ENCODE assay signal across 9 mouse cellular contexts in genomic region chr10:21883587-21883986, GRCm38 (mm10). TPM values are rescaled to one million over a fixed set of nuclear protein-coding genes. Genes with fewer than 3 reads are reported as not detected.
DNase-seq lines count a peak whose midpoint lies in the region; ATAC-seq and TF ChIP-seq lines count a peak whose summit lies in the region.
"Had no signal": no experiment of that assay in that cellular context is flagged by ENCODE, and none has a peak within 500 bp of the region (broad histone marks: within the 10 kb centered on the region; RNA-seq: fewer than 3 reads in every experiment).

No protein-coding gene starts in this region.

- no peaks in the 10 kb centered on the region for H3K4me1 ChIP-seq in heart, postnatal 0 days (ENCODE audit: control insufficient read depth, insufficient read depth)
- H3K4me1 ChIP-seq in forebrain, embryonic 13.5 days: peaks cover 22% of the 10 kb centered on the region
- peaks cover 5% of the 10 kb centered on the region; the same call in 1 of the 2 replicates for H3K4me1 ChIP-seq in neural tube, embryonic 14.5 days (ENCODE audit: control insufficient read depth, insufficient read depth, low read length)

- H3K9ac ChIP-seq in heart, postnatal 0 days (replicated peaks; ENCODE audit: low read depth, low read length): no peak overlapping the region
- H3K9ac ChIP-seq in forebrain, embryonic 13.5 days: peak overlapping the region; percentile 61
- peak overlapping the region; percentile 76 for H3K9ac ChIP-seq in neural tube, embryonic 14.5 days (replicated peaks; ENCODE audit: low read depth, low read length)

- peaks cover 20% of the 10 kb centered on the region for H3K27me3 ChIP-seq in heart, postnatal 0 days (ENCODE audit: control insufficient read depth, insufficient read depth, low read length)
- no peaks in the 10 kb centered on the region; the same call in 1 of the 2 replicates for H3K27me3 ChIP-seq in forebrain, embryonic 13.5 days
- no peaks in the 10 kb centered on the region for H3K27me3 ChIP-seq in neural tube, embryonic 14.5 days (ENCODE audit: control insufficient read depth, insufficient read depth, low read length)
- H3K27me3 ChIP-seq: CH12.LX had no signal

- WGBS in heart, postnatal 0 days: 17% methylated on average over 12 of the region's 12 CpGs
- WGBS in forebrain, embryonic 13.5 days: 3% methylated on average over 12 of the region's 12 CpGs
- WGBS in neural tube, embryonic 14.5 days: 2% methylated on average over 12 of the region's 12 CpGs

- no peaks in the 10 kb centered on the region for H3K36me3 ChIP-seq in heart, postnatal 0 days (replicated peaks; ENCODE audit: control insufficient read depth, insufficient read depth, low read length)
- no peaks in the 10 kb centered on the region for H3K36me3 ChIP-seq in forebrain, embryonic 13.5 days (ENCODE audit: poor library complexity, severe bottlenecking)
- H3K36me3 ChIP-seq in neural tube, embryonic 14.5 days (ENCODE audit: control insufficient read depth, insufficient read depth, low read length): no peaks in the 10 kb centered on the region

- peak; percentile 53 for ATAC-seq in heart, postnatal 0 days (ENCODE audit: insufficient read depth, low read depth)
- ATAC-seq in forebrain, embryonic 13.5 days: peak; percentile 16; the same call in 1 of the 2 replicates
- peak; percentile 54 for ATAC-seq in neural tube, embryonic 14.5 days (ENCODE audit: low read depth)

- peak; percentile 6 for DNase-seq in heart, postnatal 0 days (ENCODE audit: low spot score)
- no peak for DNase-seq in heart, adult 9 months (ENCODE audit: low spot score in 2 of 2)
- peak; percentile 45 for DNase-seq in cerebellum, adult 11 months
- DNase-seq in layer of hippocampus, postnatal 14 days (ENCODE audit: low spot score in 2 of 2): peak; percentile 34 to 46
- DNase-seq in gastrocnemius, postnatal 36 days: no peak
- DNase-seq in urinary bladder, adult 18-20 months (ENCODE audit: low spot score in 2 of 2): no peak

- no peak for TF ChIP-seq EP300 in heart, postnatal 0 days (IDR thresholded peaks at IDR 0.05; ENCODE audit: low read depth)

- H3K27ac ChIP-seq in heart, postnatal 0 days (ENCODE audit: low read depth): no peak overlapping the region
- H3K27ac ChIP-seq in forebrain, embryonic 13.5 days: no peak overlapping the region; the same call in 1 of the 2 replicates
- H3K27ac ChIP-seq in neural tube, embryonic 14.5 days (ENCODE audit: low read depth, low read length): peak overlapping the region; percentile 88

- H3K4me2 ChIP-seq in heart, postnatal 0 days (ENCODE audit: low read depth, low read length): peak overlapping the region; percentile 17; the same call in 1 of the 2 replicates
- H3K4me2 ChIP-seq in forebrain, embryonic 13.5 days: peak overlapping the region; percentile 70
- peak overlapping the region; percentile 63 for H3K4me2 ChIP-seq in neural tube, embryonic 14.5 days (ENCODE audit: low read depth, low read length)

- intact Hi-C loops in gastrocnemius, postnatal 36 days (cut with DNase I): no loop called here

- no peak for TF ChIP-seq CTCF in heart, postnatal 0 days (IDR thresholded peaks at IDR 0.05; ENCODE audit: low read depth)

- H3K4me3 ChIP-seq in heart, postnatal 0 days (ENCODE audit: low read depth, low read length): no peak overlapping the region
- H3K4me3 ChIP-seq in forebrain, embryonic 13.5 days: peak overlapping the region; percentile 47
- peak overlapping the region; percentile 52 for H3K4me3 ChIP-seq in neural tube, embryonic 14.5 days (ENCODE audit: low read depth, low read length)

- no peaks in the 10 kb centered on the region for H3K9me3 ChIP-seq in heart, postnatal 0 days (replicated peaks; ENCODE audit: control insufficient read depth, low read length)
- H3K9me3 ChIP-seq in forebrain, embryonic 13.5 days (replicated peaks): no peaks in the 10 kb centered on the region
- H3K9me3 ChIP-seq in neural tube, embryonic 14.5 days (ENCODE audit: control insufficient read depth, low read length): no peaks in the 10 kb centered on the region

RNA-seq across cellular contexts. Expression of gene Sgk1, which starts 1.6 kb away (rescaled TPM):
- total RNA-seq in heart, postnatal 0 days (2014; rRNA removed; ENCODE audit: low replicate concordance): 134 and 321 TPM in 2 replicates
- polyA plus RNA-seq in heart, postnatal 0 days (2015; fragmentation: Nextera tagmentation; extraction: Ambion mirVana): 33.2 and 35.8 TPM in 2 replicates
- polyA plus RNA-seq in forebrain, embryonic 13.5 days (2015; fragmentation: Nextera tagmentation; extraction: Ambion mirVana): 16.3 and 18.3 TPM in 2 replicates
- 100 to 1,000 TPM in 1 of 2 experiments, 10 to 100 TPM in 1; 91.0 to 104 TPM for total RNA-seq in layer of hippocampus, postnatal 14 days (2021)
- polyA plus RNA-seq in neural tube, embryonic 14.5 days (2014; fragmentation: Nextera tagmentation; extraction: Ambion mirVana): 32.6 and 37.9 TPM in 2 replicates
- 100 to 1,000 TPM; 192 to 226 TPM for total RNA-seq in gastrocnemius, postnatal 36 days (2021)

Comparison
In these comparisons a context has a peak if more than half of its experiments do, and no peak if none do; other contexts are left out.
1. DNase-seq: peak in heart, postnatal 0 days (single experiment), cerebellum, adult 11 months (single experiment) and layer of hippocampus, postnatal 14 days (2 of 2); none in heart, adult 9 months (0 of 2), gastrocnemius, postnatal 36 days (0 of 2) and urinary bladder, adult 18-20 months (0 of 2).
2. H3K4me2 ChIP-seq: peak in every context shown above with its lines; median percentile 70 in forebrain, embryonic 13.5 days; 63 in neural tube, embryonic 14.5 days; 17 in heart, postnatal 0 days.
3. Peak in every context shown above with its lines, with median percentiles within 50 percentile points of each other: ATAC-seq.